In the genomic region with DNA sequence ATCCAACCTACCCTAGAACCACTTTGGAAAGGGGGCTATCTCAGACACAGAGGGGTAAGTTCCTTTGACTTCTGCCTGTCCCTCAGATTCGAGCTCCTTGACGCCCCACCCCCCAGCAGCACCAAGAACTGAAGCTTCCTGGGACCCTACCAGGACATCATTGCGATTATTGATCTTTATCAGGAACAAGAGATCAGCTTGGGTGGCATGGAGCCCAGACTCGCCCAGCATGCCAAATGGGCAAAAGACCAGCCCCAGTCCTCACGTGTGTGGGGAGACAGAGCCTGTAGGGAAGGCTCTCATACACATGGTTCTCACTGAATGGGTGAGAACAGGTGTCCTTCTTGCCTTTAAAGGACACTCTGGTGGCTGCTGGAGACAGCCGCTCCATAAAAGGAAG, we compare ENCODE assay signal across 17 mouse cellular contexts. TPM values are rescaled to one million over a fixed set of nuclear protein-coding genes. Genes with fewer than 3 reads are reported as not detected.
DNase-seq lines count a peak whose midpoint lies in the region; ATAC-seq and TF ChIP-seq lines count a peak whose summit lies in the region.
"Had no signal": no experiment of that assay in that cellular context is flagged by ENCODE, and none has a peak within 500 bp of the region (broad histone marks: within the 10 kb centered on the region; RNA-seq: fewer than 3 reads in every experiment).

No protein-coding gene starts in this region.

- peak overlapping the region; percentile 33; the same call in 1 of the 2 replicates for H3K4me2 ChIP-seq in liver, embryonic 15.5 days
- H3K4me2 ChIP-seq: forebrain, embryonic 13.5 days; midbrain, embryonic 12.5 days had no signal

- H3K9ac ChIP-seq in liver, embryonic 15.5 days, result no peak overlapping the region; the same call in 1 of the 2 replicates
- H3K9ac ChIP-seq: forebrain, embryonic 13.5 days; midbrain, embryonic 12.5 days had no signal

- no peak for TF ChIP-seq CTCF in cerebellum, adult 2 months (IDR thresholded peaks at IDR 0.05; ENCODE audit: borderline replicate concordance, insufficient read depth, low read depth, low read length)
- TF ChIP-seq CTCF in G1E (IDR thresholded peaks at IDR 0.05; ENCODE audit: low read depth, low read length), result no peak

- peak; percentile 46 to 48 for DNase-seq in cerebellum, postnatal 10 days
- no peak for DNase-seq in cerebellum, adult 2 months
- peak; percentile 58 to 61 for DNase-seq in layer of hippocampus, postnatal 10 days (ENCODE audit: low spot score in 2 of 2)
- no peak for DNase-seq in layer of hippocampus, postnatal 14 days (ENCODE audit: low spot score in 2 of 2)
- no peak for DNase-seq in G1E (ENCODE audit: low spot score)
- no peak for DNase-seq in lung, adult 18-20 months
- no peak for DNase-seq in c-Kit-positive CD71-positive TER-119-positive erythroid progenitor cells, embryonic 14.5 days (ENCODE audit: low spot score)
- DNase-seq: cerebellum, adult 11-12 months; heart, postnatal 10 days; kidney, adult 18-20 months; kidney, postnatal 25 days; lung, postnatal 10 days had no signal

- H3K4me1 ChIP-seq in cerebellum, adult 2 months (ENCODE audit: control insufficient read depth, insufficient read depth, low read length), result no peaks in the 10 kb centered on the region
- H3K4me1 ChIP-seq in G1E (ENCODE audit: insufficient read depth, low read depth, low read length), result peaks cover 76% of the 10 kb centered on the region
- H3K4me1 ChIP-seq in liver, embryonic 15.5 days (replicated peaks), result peaks cover 64% of the 10 kb centered on the region

- TF ChIP-seq POLR2A in cerebellum, adult 2 months (IDR thresholded peaks at IDR 0.05; ENCODE audit: borderline replicate concordance, insufficient read depth, low read length), result no peak

- peaks cover 10% of the 10 kb centered on the region for H3K36me3 ChIP-seq in G1E (replicated peaks)
- no peaks in the 10 kb centered on the region for H3K36me3 ChIP-seq in liver, embryonic 15.5 days (replicated peaks)
- H3K36me3 ChIP-seq: midbrain, embryonic 12.5 days had no signal

- 57% methylated on average over 6 of the region's 6 CpGs for WGBS in cerebellum, adult 2 months
- WGBS in liver, embryonic 15.5 days (ENCODE audit: insufficient replicate concordance), result 45% methylated on average over 6 of the region's 6 CpGs

- H3K4me3 ChIP-seq in cerebellum, adult 2 months (replicated peaks; ENCODE audit: insufficient read depth, low read depth, low read length), result no peak overlapping the region
- peak overlapping the region; percentile 34; the same call in 1 of the 2 replicates for H3K4me3 ChIP-seq in G1E (ENCODE audit: low read depth, low read length)
- no peak overlapping the region for H3K4me3 ChIP-seq in liver, embryonic 15.5 days (replicated peaks)
- H3K4me3 ChIP-seq: forebrain, embryonic 13.5 days; midbrain, embryonic 12.5 days had no signal

- no peak for ATAC-seq in G1E (ENCODE audit: extremely low read depth, insufficient number of reproducible peaks, low FRiP score, poor library complexity, severe bottlenecking)
- no peak for ATAC-seq in liver, embryonic 15.5 days (ENCODE audit: insufficient read depth)
- ATAC-seq: forebrain, embryonic 13.5 days; hindbrain, postnatal 0 days had no signal

- no peaks in the 10 kb centered on the region for H3K27me3 ChIP-seq in cerebellum, adult 2 months (ENCODE audit: control insufficient read depth, insufficient read depth, low read length)
- H3K27me3 ChIP-seq in G1E (ENCODE audit: insufficient read depth, low read length), result no peaks in the 10 kb centered on the region
- no peaks in the 10 kb centered on the region for H3K27me3 ChIP-seq in liver, embryonic 15.5 days
- H3K27me3 ChIP-seq: CH12.LX; forebrain, embryonic 13.5 days; midbrain, embryonic 12.5 days had no signal

- no peaks in the 10 kb centered on the region for H3K9me3 ChIP-seq in G1E (replicated peaks)
- H3K9me3 ChIP-seq in liver, embryonic 15.5 days (replicated peaks), result no peaks in the 10 kb centered on the region
- H3K9me3 ChIP-seq: forebrain, embryonic 13.5 days; midbrain, embryonic 12.5 days had no signal

- H3K27ac ChIP-seq in cerebellum, adult 2 months (ENCODE audit: insufficient read depth, low read length), result no peak overlapping the region
- peak overlapping the region; percentile 63; the same call in 1 of the 2 replicates for H3K27ac ChIP-seq in liver, embryonic 15.5 days (replicated peaks)
- H3K27ac ChIP-seq: forebrain, embryonic 13.5 days; hindbrain, postnatal 0 days; midbrain, embryonic 12.5 days had no signal

RNA-seq across cellular contexts. Expression of gene Fads2, which starts 2.7 kb away (rescaled TPM):
- 104 and 115 TPM in 2 replicates for polyA plus RNA-seq in cerebellum, adult 2 months (2012; rRNA removed)
- 100 to 1,000 TPM; 276 to 282 TPM for total RNA-seq in layer of hippocampus, postnatal 10 days (2021)
- 100 to 1,000 TPM; 230 to 239 TPM for total RNA-seq in layer of hippocampus, postnatal 14 days (2021)
- total RNA-seq in G1E (2014; fragmentation: Nextera tagmentation) (223 and 226 TPM in 2 replicates), G1E (2017) (182 and 199 TPM in 2 replicates)
- polyA plus RNA-seq in G1E (2012), result 223 and 275 TPM in 2 replicates
- 89.7 and 102 TPM in 2 replicates for polyA plus RNA-seq in liver, embryonic 15.5 days (2015; fragmentation: Nextera tagmentation; extraction: Ambion mirVana)

Comparison
In these comparisons a context has a peak if more than half of its experiments do, and no peak if none do; other contexts are left out.
1. DNase-seq: peak in cerebellum, postnatal 10 days (2 of 2) and layer of hippocampus, postnatal 10 days (2 of 2); none in cerebellum, adult 2 months (0 of 2), layer of hippocampus, postnatal 14 days (0 of 2), G1E (single experiment), lung, adult 18-20 months (0 of 2) and c-Kit-positive CD71-positive TER-119-positive erythroid progenitor cells, embryonic 14.5 days (single experiment).